Mouse (Mus musculus) urinary bladder, adult 18-20 months (tissue): ENCODE results near the gene Glycam1.

Experiments used
- DNase-seq, 2 experiments: peaks; one replicate each; pipeline ENCODE4 v3.0.0; 2022; ENCODE audit warnings: low spot score in 2 of 2, mixed read lengths in 2 of 2

Glycam1 gene

DNA sequence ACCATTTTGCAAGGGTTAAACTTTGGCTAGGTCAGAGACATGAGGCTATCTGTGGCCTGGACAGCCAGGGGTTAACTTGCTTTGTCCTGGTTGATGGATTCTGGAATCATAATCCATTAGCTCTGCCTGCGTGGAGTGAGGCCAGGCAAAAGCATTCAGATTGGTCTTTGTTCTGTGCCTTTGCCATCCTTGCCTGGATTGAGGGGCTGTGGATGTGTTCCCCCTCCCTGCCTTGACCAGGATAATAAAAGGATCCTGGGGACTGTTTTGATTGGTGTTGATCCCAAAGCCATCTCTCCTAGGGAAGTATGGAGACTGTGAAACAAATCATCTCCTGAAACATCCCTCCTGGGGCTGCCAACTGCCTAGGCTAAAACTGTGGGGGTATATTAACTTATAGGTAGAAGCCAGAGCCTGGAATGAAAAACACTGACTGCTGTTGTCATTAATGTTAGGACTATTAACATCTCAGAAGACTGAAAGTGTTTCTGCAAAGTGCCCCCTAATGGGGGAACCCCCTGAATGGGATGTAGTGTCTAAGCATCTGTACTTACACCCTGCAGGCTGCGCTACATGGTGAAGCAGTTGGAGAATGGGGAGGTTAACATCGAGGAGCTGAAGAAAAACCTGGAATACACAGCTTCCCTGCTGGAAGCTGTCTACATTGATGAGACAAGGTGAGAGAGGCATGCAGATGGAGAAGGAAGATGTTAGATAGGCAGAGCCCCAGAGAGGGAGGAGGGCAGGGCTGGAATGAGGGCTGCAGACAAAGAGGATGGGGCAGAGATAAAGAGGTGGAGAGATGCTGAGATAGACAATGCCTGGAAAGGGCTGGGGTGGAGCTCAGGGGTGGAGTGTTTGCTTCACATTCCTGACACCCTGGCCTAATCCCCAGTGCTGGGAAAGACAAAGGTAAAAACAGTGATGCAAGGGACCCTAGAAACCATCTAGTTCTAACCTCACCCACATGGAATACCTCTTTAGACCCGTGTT, 45.2 kb downstream of the Glycam1 start:
- no peak for DNase-seq

DNA sequence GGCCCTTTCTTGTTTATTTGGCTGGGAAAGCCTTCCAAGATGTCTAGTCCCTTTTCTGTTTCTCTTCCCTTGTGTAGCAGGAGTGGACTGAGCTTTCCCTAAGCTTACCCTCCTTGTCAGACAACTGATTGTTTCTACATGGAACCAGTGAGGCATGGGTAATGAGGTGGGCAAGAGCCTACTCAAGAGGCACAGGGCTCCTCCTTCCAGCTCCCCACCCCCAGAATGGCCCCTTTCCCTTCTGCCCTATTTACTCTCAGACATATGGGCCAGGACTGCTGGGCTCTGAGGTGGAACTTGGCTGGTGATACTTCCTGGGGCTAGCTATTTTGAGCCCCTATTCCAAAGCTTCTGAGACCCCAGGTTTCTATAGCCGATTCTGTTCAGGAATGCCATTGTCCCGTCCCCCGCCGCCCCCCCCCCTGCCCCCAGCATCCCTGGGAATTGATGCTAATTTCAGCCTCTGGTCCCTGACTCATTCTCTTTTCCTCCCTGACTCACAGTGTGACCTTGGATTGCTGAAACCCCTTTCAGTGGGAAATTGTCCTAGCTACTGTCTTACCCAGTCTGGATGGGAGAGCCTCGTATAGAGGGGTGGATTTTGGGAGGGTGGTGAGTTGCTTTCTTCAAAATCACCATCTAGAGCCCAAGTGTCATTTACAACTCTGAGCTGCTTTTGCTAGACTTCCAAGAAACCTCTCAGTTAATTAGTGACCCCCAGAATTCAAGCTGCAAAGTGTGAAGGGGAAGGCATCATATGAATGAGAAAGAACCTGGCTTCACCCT, 46.1 kb downstream of the Glycam1 start:
- DNase-seq = no peak

DNA sequence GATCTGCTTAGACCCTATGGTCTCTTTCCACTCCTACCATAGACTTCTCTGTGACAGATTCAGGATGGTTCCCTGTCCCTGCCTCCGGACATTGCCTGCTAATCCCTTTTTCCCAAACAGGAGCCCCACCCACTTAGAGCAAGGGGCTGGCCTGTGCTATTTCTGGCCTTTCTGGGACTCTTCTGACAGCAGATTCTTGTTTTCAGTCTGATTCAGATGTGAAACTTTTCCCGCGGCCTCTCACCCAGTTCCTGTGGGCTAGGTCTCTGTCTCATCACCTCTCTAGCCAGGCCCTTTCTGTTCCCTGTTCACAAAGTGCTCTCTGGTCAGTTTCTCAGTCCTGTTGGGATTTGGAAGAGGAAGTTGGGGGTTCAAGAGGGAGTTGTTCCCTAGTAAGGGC, 50.0 kb downstream of the Glycam1 start:
- no peak for DNase-seq

DNA sequence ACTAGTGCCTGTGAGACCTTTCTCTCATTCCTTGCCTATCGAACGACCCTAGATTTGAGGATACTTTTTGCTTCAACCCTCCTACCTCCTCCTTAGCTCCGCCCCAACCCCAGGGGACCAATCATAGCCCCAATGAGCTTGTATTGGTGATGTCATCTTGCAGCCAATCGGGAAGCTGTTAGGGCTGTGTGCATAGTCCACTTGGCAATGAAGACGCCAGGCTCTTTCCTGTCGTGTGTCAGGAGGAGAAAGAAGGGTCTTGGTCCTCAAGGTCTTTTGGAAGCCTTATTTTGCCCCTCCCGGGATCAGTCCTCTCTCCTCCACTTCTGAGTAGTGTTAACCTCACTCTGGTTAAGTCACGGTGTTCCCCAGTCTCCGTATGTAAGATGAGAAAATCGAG, 50.8 kb downstream of the Glycam1 start:
- DNase-seq = peak in 1 of 2 experiments; percentile 51

DNA sequence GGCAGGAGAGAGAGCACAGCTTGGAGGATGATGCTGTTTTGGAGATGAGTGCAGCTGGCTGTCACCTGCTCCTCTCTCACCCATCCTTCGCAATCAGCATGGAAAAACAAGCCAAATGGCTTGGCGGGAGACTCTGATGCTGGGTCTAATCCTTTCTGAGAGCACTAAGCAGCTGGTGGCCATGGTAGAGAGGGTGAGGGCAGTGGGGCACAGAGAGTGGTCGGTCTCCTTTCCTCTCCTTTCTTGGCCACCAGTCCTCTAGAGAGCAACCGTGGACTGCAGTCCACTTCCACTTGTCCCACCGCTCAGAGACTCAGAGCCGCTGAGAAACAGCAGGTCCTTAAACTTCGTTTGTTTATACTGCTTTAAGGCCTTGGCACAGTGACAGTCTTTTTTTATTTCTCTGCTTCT, 51.3 kb downstream of the Glycam1 start:
- no peak for DNase-seq
